Mouse (Mus musculus): Measurements from ENCODE around the gene Col19a1.

DNA sequence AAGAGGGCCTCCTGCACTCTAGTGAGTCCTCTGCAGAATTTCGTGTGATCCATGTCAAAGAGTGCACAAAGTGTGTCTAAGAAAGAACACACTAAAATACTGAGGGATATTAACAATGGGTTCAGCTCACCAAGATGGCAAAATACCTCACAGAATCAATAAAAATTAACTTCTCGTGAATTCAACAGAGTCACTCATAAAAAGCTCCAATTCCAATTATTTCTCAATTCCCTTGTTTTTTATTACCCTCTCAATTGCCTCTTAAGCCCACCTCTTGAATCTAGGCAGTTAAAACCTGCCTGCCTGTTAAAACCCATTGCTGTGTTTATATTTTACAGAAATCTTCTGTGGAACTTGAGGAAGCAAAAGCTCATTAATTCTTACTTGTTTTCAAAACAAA lies 277.1 kb downstream of the Col19a1 start:
- TF ChIP-seq CTCF (IDR thresholded peaks at IDR 0.05; ENCODE audit: extremely low read depth, insufficient read depth, insufficient read length, insufficient replicate concordance) = no peak
- no peak for TF ChIP-seq POLR2A (IDR thresholded peaks at IDR 0.05; ENCODE audit: low read depth, low read length)
